Mouse (Mus musculus): Measurements from ENCODE around the gene Mpzl1. TPM values are rescaled to one million over a fixed set of nuclear protein-coding genes. Genes with fewer than 3 reads are reported as not detected.

Mpzl1 gene
- polyA plus RNA-seq, 1 experiment from 2014 or later: 156 TPM

Other genes starting within 250 kb of the Mpzl1 start
- gene Dcaf6, start 174.1 kb downstream of the Mpzl1 start, polyA plus RNA-seq (2015; fragmentation: Nextera tagmentation; extraction: Ambion mirVana): 15.6 and 17.0 TPM in 2 replicates
- gene Mpc2, start 173.9 kb downstream of the Mpzl1 start, polyA plus RNA-seq (2015; fragmentation: Nextera tagmentation; extraction: Ambion mirVana): 202 and 223 TPM in 2 replicates
- 0.12 and 0.56 TPM in 2 replicates for gene Adcy10, start 149.4 kb downstream of the Mpzl1 start, polyA plus RNA-seq (2015; fragmentation: Nextera tagmentation; extraction: Ambion mirVana)
- gene Rcsd1, start 75.2 kb upstream of the Mpzl1 start, polyA plus RNA-seq (2015; fragmentation: Nextera tagmentation; extraction: Ambion mirVana): 9.9 and 10.5 TPM in 2 replicates
- 32.7 and 34.1 TPM in 2 replicates for gene Creg1, start 129.2 kb upstream of the Mpzl1 start, polyA plus RNA-seq (2015; fragmentation: Nextera tagmentation; extraction: Ambion mirVana)
- 0.51 and 0.69 TPM in 2 replicates for gene Cd247, start 154.1 kb upstream of the Mpzl1 start, polyA plus RNA-seq (2015; fragmentation: Nextera tagmentation; extraction: Ambion mirVana)